ENCODE assay signal across 18 mouse cellular contexts in the genomic region with DNA sequence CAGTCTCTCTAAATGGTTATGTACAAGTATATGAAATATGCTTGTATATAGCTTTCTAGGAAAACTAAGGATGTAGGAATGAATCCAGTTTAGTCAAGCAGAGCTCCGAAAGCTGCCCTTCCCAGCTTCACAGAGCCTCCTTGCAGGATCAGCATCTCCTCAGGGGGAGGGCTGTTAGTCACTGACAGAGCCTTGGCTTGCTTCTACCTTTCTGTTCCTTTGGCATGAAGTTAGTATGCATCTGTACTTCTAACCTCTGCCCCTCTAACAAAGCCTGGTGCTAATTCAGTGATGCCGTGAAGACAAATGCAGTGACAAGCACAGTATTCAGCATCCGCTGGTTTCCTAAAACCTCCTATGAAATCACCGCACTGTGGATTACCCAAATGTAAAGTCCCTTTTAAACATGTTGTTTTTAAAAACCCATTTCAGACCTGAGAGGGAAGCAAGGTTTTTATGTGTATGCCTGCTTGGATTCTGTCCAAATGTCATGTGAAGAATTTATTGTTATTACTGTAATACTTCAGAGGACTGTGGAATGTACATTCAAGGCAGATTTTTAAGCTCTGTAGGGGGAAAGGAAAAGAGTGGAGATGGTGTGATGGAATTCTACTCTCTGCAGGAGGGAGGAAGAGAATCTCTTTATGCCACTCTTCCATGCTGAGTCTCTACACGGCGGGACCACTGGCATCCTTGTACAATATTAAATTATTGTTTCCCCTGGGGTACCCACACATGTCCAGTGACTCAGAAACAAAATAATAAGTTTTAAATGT.
DNase-seq lines count a peak whose midpoint lies in the region; ATAC-seq and TF ChIP-seq lines count a peak whose summit lies in the region.
"Had no signal": no experiment of that assay in that cellular context is flagged by ENCODE, and none has a peak within 500 bp of the region (broad histone marks: within the 10 kb centered on the region; RNA-seq: fewer than 3 reads in every experiment).

No protein-coding gene starts in this region.

- no peaks in the 10 kb centered on the region for H3K9me3 ChIP-seq in forebrain, embryonic 14.5 days (replicated peaks; ENCODE audit: control insufficient read depth, low read length)
- no peaks in the 10 kb centered on the region for H3K9me3 ChIP-seq in forebrain, embryonic 12.5 days
- no peaks in the 10 kb centered on the region for H3K9me3 ChIP-seq in neural tube, embryonic 12.5 days
- H3K9me3 ChIP-seq in hindbrain, postnatal 0 days (ENCODE audit: low read length): no peaks in the 10 kb centered on the region
- no peaks in the 10 kb centered on the region for H3K9me3 ChIP-seq in heart, embryonic 11.5 days (replicated peaks; ENCODE audit: control insufficient read depth, low read length)
- H3K9me3 ChIP-seq: forebrain, embryonic 15.5 days; heart, embryonic 10.5 days; kidney, embryonic 15.5 days; midbrain, embryonic 13.5 days had no signal

- TF ChIP-seq CTCF in hindbrain, postnatal 0 days (IDR thresholded peaks at IDR 0.05; ENCODE audit: low read depth): no peak

- no peaks in the 10 kb centered on the region for H3K36me3 ChIP-seq in forebrain, embryonic 14.5 days (ENCODE audit: control insufficient read depth, insufficient read depth, low read length)
- no peaks in the 10 kb centered on the region for H3K36me3 ChIP-seq in forebrain, embryonic 12.5 days (replicated peaks)
- no peaks in the 10 kb centered on the region for H3K36me3 ChIP-seq in neural tube, embryonic 12.5 days
- no peaks in the 10 kb centered on the region for H3K36me3 ChIP-seq in hindbrain, postnatal 0 days (ENCODE audit: insufficient read depth, low read length)
- no peaks in the 10 kb centered on the region for H3K36me3 ChIP-seq in heart, embryonic 11.5 days (ENCODE audit: control insufficient read depth, insufficient read depth, low read length)
- H3K36me3 ChIP-seq: forebrain, embryonic 15.5 days; heart, embryonic 10.5 days; kidney, embryonic 15.5 days; midbrain, embryonic 13.5 days had no signal

- no peak for ATAC-seq in forebrain, embryonic 14.5 days
- ATAC-seq in forebrain, embryonic 12.5 days (ENCODE audit: low FRiP score): no peak
- 0 out of 2 replicates have a peak, but pooled peaks have one; percentile 48 for ATAC-seq in neural tube, embryonic 12.5 days (ENCODE audit: low FRiP score, low read depth)
- ATAC-seq in hindbrain, postnatal 0 days: no peak
- no peak for ATAC-seq in heart, embryonic 11.5 days (replicated peaks; ENCODE audit: insufficient number of reproducible peaks, low FRiP score, low TSS enrichment)
- ATAC-seq: forebrain, embryonic 15.5 days; midbrain, embryonic 13.5 days had no signal

- no peak overlapping the region for H3K4me3 ChIP-seq in forebrain, embryonic 14.5 days (ENCODE audit: low read depth, low read length)
- H3K4me3 ChIP-seq in forebrain, embryonic 12.5 days (replicated peaks): no peak overlapping the region
- no peak overlapping the region for H3K4me3 ChIP-seq in neural tube, embryonic 12.5 days
- H3K4me3 ChIP-seq in hindbrain, postnatal 0 days (ENCODE audit: low read length): no peak overlapping the region
- no peak overlapping the region for H3K4me3 ChIP-seq in heart, embryonic 11.5 days (ENCODE audit: low read depth, low read length)
- H3K4me3 ChIP-seq: forebrain, embryonic 15.5 days; heart, embryonic 10.5 days; kidney, embryonic 15.5 days; midbrain, embryonic 13.5 days had no signal

- no peaks in the 10 kb centered on the region for H3K27me3 ChIP-seq in forebrain, embryonic 14.5 days (replicated peaks; ENCODE audit: control insufficient read depth, insufficient read depth, low read length)
- no peaks in the 10 kb centered on the region for H3K27me3 ChIP-seq in forebrain, embryonic 12.5 days
- no peaks in the 10 kb centered on the region for H3K27me3 ChIP-seq in neural tube, embryonic 12.5 days (replicated peaks)
- H3K27me3 ChIP-seq in hindbrain, postnatal 0 days (ENCODE audit: insufficient read depth, low read length): no peaks in the 10 kb centered on the region
- no peaks in the 10 kb centered on the region for H3K27me3 ChIP-seq in heart, embryonic 11.5 days (ENCODE audit: control insufficient read depth, insufficient read depth, low read length)
- H3K27me3 ChIP-seq: forebrain, embryonic 15.5 days; kidney, embryonic 15.5 days; midbrain, embryonic 13.5 days had no signal

- no peak overlapping the region for H3K9ac ChIP-seq in forebrain, embryonic 14.5 days (ENCODE audit: low read length)
- H3K9ac ChIP-seq in forebrain, embryonic 12.5 days: no peak overlapping the region
- H3K9ac ChIP-seq in neural tube, embryonic 12.5 days: no peak overlapping the region
- H3K9ac ChIP-seq in hindbrain, postnatal 0 days (replicated peaks; ENCODE audit: low read length): no peak overlapping the region
- H3K9ac ChIP-seq in heart, embryonic 11.5 days (ENCODE audit: low read depth, low read length): no peak overlapping the region
- H3K9ac ChIP-seq: forebrain, embryonic 15.5 days; kidney, embryonic 15.5 days; midbrain, embryonic 13.5 days had no signal

- WGBS in forebrain, embryonic 14.5 days: 56% methylated on average over 6 of the region's 6 CpGs
- WGBS in forebrain, embryonic 12.5 days: 56% methylated on average over 6 of the region's 6 CpGs
- WGBS in neural tube, embryonic 12.5 days: 41% methylated on average over 6 of the region's 6 CpGs
- WGBS in hindbrain, postnatal 0 days: 23% methylated on average over 6 of the region's 6 CpGs
- 80% methylated on average over 6 of the region's 6 CpGs for WGBS in heart, embryonic 11.5 days (ENCODE audit: insufficient replicate concordance)

- H3K27ac ChIP-seq in forebrain, embryonic 14.5 days (ENCODE audit: low read depth, low read length): no peak overlapping the region
- no peak overlapping the region for H3K27ac ChIP-seq in forebrain, embryonic 12.5 days
- H3K27ac ChIP-seq in neural tube, embryonic 12.5 days: no peak overlapping the region
- H3K27ac ChIP-seq in hindbrain, postnatal 0 days: no peak overlapping the region
- no peak overlapping the region for H3K27ac ChIP-seq in heart, embryonic 11.5 days (ENCODE audit: low read depth, low read length)
- H3K27ac ChIP-seq: forebrain, embryonic 15.5 days; heart, embryonic 10.5 days; kidney, embryonic 15.5 days; midbrain, embryonic 13.5 days; stomach, postnatal 0 days had no signal

- no peak overlapping the region for H3K4me2 ChIP-seq in forebrain, embryonic 14.5 days (ENCODE audit: low read length)
- no peak overlapping the region for H3K4me2 ChIP-seq in forebrain, embryonic 12.5 days
- H3K4me2 ChIP-seq in neural tube, embryonic 12.5 days (replicated peaks): no peak overlapping the region
- no peak overlapping the region for H3K4me2 ChIP-seq in hindbrain, postnatal 0 days (ENCODE audit: low read depth, low read length)
- no peak overlapping the region for H3K4me2 ChIP-seq in heart, embryonic 11.5 days
- H3K4me2 ChIP-seq: forebrain, embryonic 15.5 days; kidney, embryonic 15.5 days; midbrain, embryonic 13.5 days had no signal

- DNase-seq in forebrain, embryonic 14.5 days (ENCODE audit: low spot score): peak; percentile 26
- no peak for DNase-seq in neural tube, embryonic 10.5 days (ENCODE audit: extremely low spot score, low spot score)
- DNase-seq in hindbrain, postnatal 0 days (ENCODE audit: low spot score): peak; percentile 13
- DNase-seq in lung, adult 18-20 months: no peak
- no peak for DNase-seq in right cerebral cortex, postnatal 14 days
- DNase-seq: adrenal gland, adult 2 months; cerebellum, adult 18-20 months; heart, postnatal 14 days; layer of hippocampus, postnatal 36 days; left cerebral cortex, postnatal 4 days had no signal

- no peaks in the 10 kb centered on the region for H3K4me1 ChIP-seq in forebrain, embryonic 14.5 days (ENCODE audit: control insufficient read depth, insufficient read depth, low read length)
- H3K4me1 ChIP-seq in forebrain, embryonic 12.5 days: peaks cover 14% of the 10 kb centered on the region
- peaks cover 3% of the 10 kb centered on the region; the same call in 1 of the 2 replicates for H3K4me1 ChIP-seq in neural tube, embryonic 12.5 days
- peaks cover 7% of the 10 kb centered on the region; the same call in 1 of the 2 replicates for H3K4me1 ChIP-seq in hindbrain, postnatal 0 days (ENCODE audit: insufficient read depth, low read length)
- no peaks in the 10 kb centered on the region for H3K4me1 ChIP-seq in heart, embryonic 11.5 days (ENCODE audit: control insufficient read depth, insufficient read depth, low read length)
- H3K4me1 ChIP-seq: forebrain, embryonic 15.5 days; heart, embryonic 10.5 days had no signal

Comparison
In these comparisons a context has a peak if more than half of its experiments do, and no peak if none do; other contexts are left out.
1. DNase-seq: peak in forebrain, embryonic 14.5 days (single experiment) and hindbrain, postnatal 0 days (single experiment); none in neural tube, embryonic 10.5 days (single experiment), lung, adult 18-20 months (0 of 2) and right cerebral cortex, postnatal 14 days (single experiment).